Mouse (Mus musculus) CD8-positive naive resting alpha-beta T cell, adult 57 days (primary cell): ENCODE data around the gene Olfr1491. TPM values are rescaled to one million over a fixed set of nuclear protein-coding genes. Genes with fewer than 3 reads are reported as not detected.

Source experiments
- total RNA-seq: library from RNA; stranded (reverse); gene quantifications from one replicate; pipeline ENCODE4 v1.2.4, GENCODE M21; 2023

The Olfr1491 gene
- not detected for total RNA-seq

GRCm38 (mm10) chr19:13696968-13697367 lies at the start of gene Olfr1491:
Gene Olfr1491 (plus strand): TSS chr19:13697268.

GRCm38 (mm10) chr19:13650791-13651190 lies 46.3 kb upstream of the Olfr1491 start, which contains the start of gene Olfr1490:
Gene Olfr1490 (plus strand): TSS chr19:13651091.

GRCm38 (mm10) chr19:13722978-13723377 lies 25.9 kb downstream of the Olfr1491 start, which contains the start of gene Olfr1493-ps1:
Gene Olfr1493-ps1 (plus strand): TSS chr19:13723278.

GRCm38 (mm10) chr19:13739428-13739827 lies 42.4 kb downstream of the Olfr1491 start, which contains the start of gene Olfr1494:
Gene Olfr1494 (plus strand): TSS chr19:13739728.

Other genes starting within 250 kb of the Olfr1491 start
- gene Olfr1472, start 241.2 kb upstream of the Olfr1491 start, total RNA-seq: not detected
- not detected for gene Olfr1474, start 227.7 kb upstream of the Olfr1491 start, total RNA-seq
- not detected for gene Olfr1475, start 217.1 kb upstream of the Olfr1491 start, total RNA-seq
- not detected for gene Olfr1477, start 196.7 kb upstream of the Olfr1491 start, total RNA-seq
- not detected for gene Olfr1480, start 169.4 kb upstream of the Olfr1491 start, total RNA-seq
- not detected for gene Olfr1484, start 113.8 kb upstream of the Olfr1491 start, total RNA-seq
- not detected for gene Olfr1487, start 79.9 kb upstream of the Olfr1491 start, total RNA-seq
- not detected for gene Olfr1489, start 65.6 kb upstream of the Olfr1491 start, total RNA-seq
- gene Olfr1490, start 46.2 kb upstream of the Olfr1491 start, total RNA-seq: not detected
- not detected for gene Olfr1493-ps1, start 26.0 kb downstream of the Olfr1491 start, total RNA-seq
- gene Olfr1494, start 42.5 kb downstream of the Olfr1491 start, total RNA-seq: not detected
- not detected for gene Olfr1495, start 67.3 kb downstream of the Olfr1491 start, total RNA-seq
- not detected for gene Olfr1496, start 80.6 kb downstream of the Olfr1491 start, total RNA-seq
- gene Olfr1497, start 100.9 kb downstream of the Olfr1491 start, total RNA-seq: not detected
- gene Olfr1499, start 122.2 kb downstream of the Olfr1491 start, total RNA-seq: not detected
- not detected for gene Olfr1500, start 133.2 kb downstream of the Olfr1491 start, total RNA-seq
- not detected for gene Olfr1501, start 153.4 kb downstream of the Olfr1491 start, total RNA-seq
- gene Olfr1502, start 164.5 kb downstream of the Olfr1491 start, total RNA-seq: not detected
- gene Olfr1504, start 200.7 kb downstream of the Olfr1491 start, total RNA-seq: not detected
- not detected for gene Olfr1505, start 216.3 kb downstream of the Olfr1491 start, total RNA-seq